Mouse (Mus musculus) bone marrow macrophage, adult 2 months (primary cell): ENCODE results near the gene Mst1r.

ENCODE experiments used
- CTCF ChIP-seq: IDR thresholded peaks from 2 replicates; pipeline ENCODE4 v1.5.1; 2012; ENCODE audit warnings: low read depth, mild to moderate bottlenecking, low read length, moderate library complexity
- POLR2A ChIP-seq: IDR thresholded peaks from 2 replicates; pipeline ENCODE4 v1.6.1; 2012; ENCODE audit warnings: mild to moderate bottlenecking, low read depth, low read length, borderline replicate concordance

GRCm38 (mm10) chr9:107957141-107957540 is 50.5 kb downstream of the Mst1r start:
- TF ChIP-seq CTCF (no peak), POLR2A (no peak)
